Mouse (Mus musculus) stomach, embryonic 15.5 days (tissue): Measurements from ENCODE around the gene Atpif1. TPM values are rescaled to one million over a fixed set of nuclear protein-coding genes. Genes with fewer than 3 reads are reported as not detected.
"Not testable (repeated sequence)": the region's sequence is repeated elsewhere in the genome, so short reads cannot be mapped to it uniquely, and the experiment has no call there.

Source experiments
- ATAC-seq: fragments of 200-750 bp; cut with Nextera tagmentation; 2 replicates; pipeline ENCODE4 v1.8.0; 2017; ENCODE audit warnings: low read depth, moderate number of reproducible peaks, moderate TSS enrichment; ENCODE audit not compliant: insufficient read depth, low FRiP score
- H3K27ac ChIP-seq: fragments of 300-500 bp; sonication (generic); 2 replicates; pipeline ENCODE4 v1.5.1; 2015; ENCODE audit warnings: mild to moderate bottlenecking, inconsistent platforms
- H3K27me3 ChIP-seq: fragments of 300-500 bp; sonication (generic); replicated peaks from 2 replicates; pipeline ENCODE4 v1.6.1; 2015; ENCODE audit warnings: inconsistent platforms
- H3K36me3 ChIP-seq: fragments of 300-500 bp; sonication (generic); 2 replicates; pipeline ENCODE4 v1.6.1; 2015; ENCODE audit warnings: inconsistent platforms
- H3K4me1 ChIP-seq: fragments of 300-500 bp; sonication (generic); 2 replicates; pipeline ENCODE4 v1.6.1; 2015; ENCODE audit warnings: inconsistent platforms
- H3K4me2 ChIP-seq: fragments of 300-500 bp; sonication (generic); 2 replicates; pipeline ENCODE4 v1.6.1; 2015; ENCODE audit warnings: mild to moderate bottlenecking, inconsistent platforms
- H3K4me3 ChIP-seq: fragments of 300-500 bp; sonication (generic); replicated peaks from 2 replicates; pipeline ENCODE4 v1.5.1; 2015; ENCODE audit warnings: inconsistent platforms
- H3K9ac ChIP-seq: fragments of 300-500 bp; sonication (generic); 2 replicates; pipeline ENCODE4 v1.6.1; 2015; ENCODE audit warnings: inconsistent platforms
- H3K9me3 ChIP-seq: fragments of 300-500 bp; sonication (generic); 2 replicates; pipeline ENCODE4 v1.6.1; 2016; ENCODE audit warnings: inconsistent platforms
- WGBS: fragments of 180-500 bp; shearing (Covaris S2); methylation state at CpG from one replicate; pipeline ENCODE4 v1.1.7; 2015; 5-methylcytosine and 5-hydroxymethylcytosine counted together
- polyA plus RNA-seq: library from polyadenylated mRNA; unstranded; fragments of >200 nt; fragmentation: Nextera tagmentation; extraction: Ambion mirVana; gene quantifications from 2 replicates; pipeline ENCODE4 v1.2.1, GENCODE M21; 2015

Gene Atpif1
- polyA plus RNA-seq, 1 experiment from 2014 or later: 1,340 TPM

- H3K4me1 ChIP-seq: peaks cover under 1% of the 10 kb centered on the region
- H3K4me2 ChIP-seq: no peak overlapping the region
- no peaks in the 10 kb centered on the region for H3K9me3 ChIP-seq
- H3K27me3 ChIP-seq: no peaks in the 10 kb centered on the region
- no peak for ATAC-seq
- H3K9ac ChIP-seq: no peak overlapping the region
- no peak overlapping the region for H3K4me3 ChIP-seq
- 75% methylated on average over 3 of the region's 3 CpGs for WGBS
- no peak overlapping the region for H3K27ac ChIP-seq
- peaks cover 5% of the 10 kb centered on the region; the same call in 1 of the 2 replicates for H3K36me3 ChIP-seq
Observed at GRCm38 (mm10) chr4:132488521-132488920, 44.9 kb downstream of the Atpif1 start.

DNA sequence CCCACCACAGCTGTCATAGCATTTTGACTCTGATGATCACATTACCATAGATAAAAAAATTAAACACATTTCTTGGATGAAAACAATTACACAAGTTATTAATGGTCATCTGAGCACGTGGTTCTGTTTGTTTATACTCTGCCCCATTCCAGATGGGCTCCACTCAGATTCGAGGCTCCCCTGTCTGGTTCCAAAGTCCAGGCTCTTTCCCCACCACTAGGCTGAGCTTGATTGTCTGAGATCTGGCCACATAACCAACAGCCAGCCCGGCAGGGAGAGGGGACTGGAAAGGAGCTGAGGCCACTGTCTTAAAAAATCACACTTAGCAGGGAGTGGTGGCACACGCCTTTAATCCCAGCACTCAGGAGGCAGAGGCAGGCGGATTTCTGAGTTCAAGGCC, 48.6 kb downstream of the Atpif1 start:
- Histone ChIP-seq H3K4me1 (peaks cover 3% of the 10 kb centered on the region; the same call in 1 of the 2 replicates), H3K4me3 (no peak overlapping the region), H3K4me2 (no peak overlapping the region), H3K27ac (no peak overlapping the region), H3K27me3 (no peaks in the 10 kb centered on the region), H3K9ac (no peak overlapping the region), H3K9me3 (no peaks in the 10 kb centered on the region), H3K36me3 (no peaks in the 10 kb centered on the region)
- no peak for ATAC-seq
- 49% methylated on average over 5 of the region's 5 CpGs for WGBS

- no peaks in the 10 kb centered on the region for H3K9me3 ChIP-seq
- no peak for ATAC-seq
- peaks cover 3% of the 10 kb centered on the region; the same call in 1 of the 2 replicates for H3K4me1 ChIP-seq
- H3K9ac ChIP-seq: no peak overlapping the region
- H3K27me3 ChIP-seq: no peaks in the 10 kb centered on the region
- H3K4me2 ChIP-seq: no peak overlapping the region
- 70% methylated on average over 4 of the region's 4 CpGs for WGBS
- H3K4me3 ChIP-seq: no peak overlapping the region
- H3K27ac ChIP-seq: no peak overlapping the region
- H3K36me3 ChIP-seq: no peaks in the 10 kb centered on the region
Observed at GRCm38 (mm10) chr4:132484231-132484630, 49.2 kb downstream of the Atpif1 start.

- Histone ChIP-seq H3K36me3 (no peaks in the 10 kb centered on the region), H3K4me1 (peaks cover 3% of the 10 kb centered on the region; the same call in 1 of the 2 replicates), H3K27me3 (no peaks in the 10 kb centered on the region), H3K9me3 (no peaks in the 10 kb centered on the region), H3K4me3 (no peak overlapping the region), H3K4me2 (no peak overlapping the region), H3K9ac (no peak overlapping the region), H3K27ac (no peak overlapping the region)
- ATAC-seq: no peak
- 67% methylated on average over 13 of the region's 13 CpGs for WGBS
Observed at GRCm38 (mm10) chr4:132482956-132483608, 50.4 kb downstream of the Atpif1 start.

GRCm38 (mm10) chr4:132482104-132482503, 51.4 kb downstream of the Atpif1 start:
- H3K4me1 ChIP-seq, H3K9me3 ChIP-seq, H3K9ac ChIP-seq, ATAC-seq, H3K4me3 ChIP-seq, H3K36me3 ChIP-seq, H3K27ac ChIP-seq, H3K4me2 ChIP-seq, H3K27me3 ChIP-seq: not testable (repeated sequence)
- WGBS: 62% methylated on average over 3 of the region's 3 CpGs

Other genes with a start within 250 kb of the Atpif1 start
- gene Rab42, start 230.3 kb downstream of the Atpif1 start, polyA plus RNA-seq: 1.8 and 2.4 TPM in 2 replicates
- gene Trnau1ap, start 204.1 kb downstream of the Atpif1 start, polyA plus RNA-seq: 67.4 and 68.2 TPM in 2 replicates
- 68.5 and 74.6 TPM in 2 replicates for gene Rcc1, start 180.1 kb downstream of the Atpif1 start, polyA plus RNA-seq
- gene Phactr4, start 111.2 kb downstream of the Atpif1 start, polyA plus RNA-seq: 21.1 and 22.6 TPM in 2 replicates
- 22.0 and 23.4 TPM in 2 replicates for gene Med18, start 69.7 kb downstream of the Atpif1 start, polyA plus RNA-seq
- gene Sesn2, start 23.2 kb downstream of the Atpif1 start, polyA plus RNA-seq: 14.2 TPM in 2 replicates
- 140 and 147 TPM in 2 replicates for gene Dnajc8, start 1.9 kb upstream of the Atpif1 start, polyA plus RNA-seq
- 1.5 and 1.7 TPM in 2 replicates for gene Ptafr, start 30.4 kb upstream of the Atpif1 start, polyA plus RNA-seq
- 24.7 and 26.6 TPM in 2 replicates for gene Eya3, start 105.3 kb upstream of the Atpif1 start, polyA plus RNA-seq
- 3.8 and 4.4 TPM in 2 replicates for gene Xkr8, start 198.9 kb upstream of the Atpif1 start, polyA plus RNA-seq
- 6.7 and 6.9 TPM in 2 replicates for gene Smpdl3b, start 223.6 kb upstream of the Atpif1 start, polyA plus RNA-seq
- gene Rpa2, start 234.7 kb upstream of the Atpif1 start, polyA plus RNA-seq: 87.0 and 89.5 TPM in 2 replicates